Mouse (Mus musculus) cortical plate, adult 2 months (tissue): ENCODE data around the gene Olfr522. TPM values are rescaled to one million over a fixed set of nuclear protein-coding genes. Genes with fewer than 3 reads are reported as not detected.
A peak's percentile ranks its signal among the peaks of the same experiment; 100 is the strongest.
"Not testable (repeated sequence)": the region's sequence is repeated elsewhere in the genome, so short reads cannot be mapped to it uniquely, and the experiment has no call there.

Source experiments
- H3K27ac ChIP-seq: fragments of 200-500 bp; 2 replicates; pipeline ENCODE4 v1.5.1; 2012; ENCODE audit warnings: low read length, control low read depth, inconsistent platforms; ENCODE audit not compliant: insufficient read depth
- H3K4me1 ChIP-seq: fragments of 200-500 bp; 2 replicates; pipeline ENCODE4 v1.6.1; 2011; ENCODE audit warnings: low read length; ENCODE audit not compliant: control insufficient read depth, insufficient read depth
- H3K4me3 ChIP-seq: fragments of 200-500 bp; 2 replicates; pipeline ENCODE4 v1.5.1; 2011; ENCODE audit warnings: mild to moderate bottlenecking, low read length, control low read depth; ENCODE audit not compliant: insufficient read depth
- CTCF ChIP-seq: fragments of 200-500 bp; IDR thresholded peaks from 2 replicates; pipeline ENCODE4 v1.5.1; 2011; ENCODE audit warnings: mild to moderate bottlenecking, control low read depth, low read length; ENCODE audit not compliant: insufficient read depth; ENCODE audit errors: extremely low read depth
- POLR2A ChIP-seq: fragments of 200-500 bp; IDR thresholded peaks from 2 replicates; pipeline ENCODE4 v1.6.1; 2011; ENCODE audit warnings: mild to moderate bottlenecking, low read length, control low read depth; ENCODE audit not compliant: insufficient read depth; ENCODE audit errors: extremely low read depth
- polyA plus RNA-seq: library from polyadenylated mRNA; depleted of rRNA; stranded (reverse); fragments of >200 nt; gene quantifications from 2 replicates; pipeline ENCODE4 v1.2.3, GENCODE M21; 2012

Gene Olfr522
- polyA plus RNA-seq, 1 experiment = not detected

DNA sequence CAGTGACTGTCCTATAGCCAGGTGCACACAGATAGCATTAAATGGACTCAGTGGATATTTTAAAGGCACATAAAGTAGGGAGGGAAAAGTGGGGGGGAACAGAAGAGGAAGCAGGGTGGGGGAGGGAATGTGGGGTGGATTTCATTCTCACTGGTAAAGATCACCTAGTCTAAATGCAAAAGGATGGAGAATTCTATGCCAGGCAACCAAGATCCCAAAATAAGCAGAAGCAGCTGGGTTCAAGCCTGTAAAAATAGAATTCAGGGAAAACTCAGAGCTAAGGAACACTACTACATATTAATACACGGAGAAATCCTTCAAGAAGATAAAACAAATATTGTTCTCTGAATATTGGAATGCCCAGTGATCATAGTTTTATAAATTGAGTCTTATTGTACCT, 3.4 kb upstream of the Olfr522 start:
- Histone ChIP-seq H3K27ac (0 out of 2 replicates have a peak overlapping the region, but pooled peaks have one; percentile 29), H3K4me3 (no peak overlapping the region), H3K4me1 (peaks cover 3% of the 10 kb centered on the region; the same call in 1 of the 2 replicates)
- TF ChIP-seq CTCF (no peak), POLR2A (no peak)

DNA sequence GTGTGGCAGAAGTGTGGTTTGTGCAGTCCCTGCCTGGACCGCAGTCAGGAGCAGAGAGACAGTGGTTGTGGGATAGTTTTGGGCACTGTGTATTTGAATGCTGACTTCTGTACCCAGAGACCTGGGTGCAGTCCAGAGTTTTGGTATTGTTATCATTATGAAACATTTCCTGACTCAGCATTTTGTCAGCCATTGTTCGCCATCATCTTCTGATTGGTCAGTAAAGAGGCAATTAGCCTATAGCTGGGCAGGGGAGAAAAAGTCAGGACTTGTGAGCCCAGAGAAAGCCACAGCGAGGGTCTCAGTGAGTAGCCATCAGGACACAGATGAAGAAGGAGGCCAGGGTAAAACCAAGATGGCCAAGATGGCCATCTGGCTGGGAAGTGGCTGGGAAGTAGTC, 4.2 kb downstream of the Olfr522 start:
- no peak overlapping the region for H3K4me3 ChIP-seq
- TF ChIP-seq POLR2A (no peak), CTCF (no peak)

DNA sequence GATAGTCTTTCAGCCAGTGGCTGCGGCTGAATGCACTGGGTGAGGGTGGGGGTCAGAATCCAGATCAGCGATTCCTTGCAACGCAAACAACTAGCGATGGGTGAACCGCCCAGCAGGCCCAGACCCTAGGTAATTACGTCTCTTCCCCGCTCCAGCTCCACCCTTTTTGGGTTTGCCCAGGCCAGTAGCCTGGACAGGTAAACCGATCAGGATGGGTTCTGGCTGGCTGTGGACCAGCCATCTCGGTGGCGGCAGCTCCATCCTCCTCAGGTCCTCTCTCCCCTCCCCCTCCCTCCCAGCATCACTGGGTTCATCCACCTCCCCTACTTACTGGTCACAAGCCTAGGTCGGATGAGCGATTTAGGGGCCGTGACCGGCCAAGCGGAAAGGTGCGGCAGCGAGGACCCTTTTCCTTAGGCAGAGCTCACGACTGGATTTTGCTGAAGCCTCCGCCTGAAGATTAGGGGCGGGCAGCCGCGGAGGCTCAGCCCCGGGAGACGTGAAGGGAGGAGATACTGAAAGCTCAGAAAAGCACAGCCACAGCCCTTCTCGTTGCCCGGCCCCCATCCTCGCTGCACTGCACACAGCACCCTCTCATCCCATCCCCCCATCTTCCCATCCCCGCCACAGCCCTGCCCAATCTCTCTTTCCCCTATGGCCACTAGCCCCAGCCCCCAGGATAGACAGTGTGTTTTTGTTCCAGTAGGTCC, 10.2 kb downstream of the Olfr522 start, which contains the start of gene Sprn:
Gene Sprn (minus strand): TSS at position 660 of the 710 bp plus-strand sequence.
- TF ChIP-seq CTCF = no peak
- TF ChIP-seq POLR2A = peak; percentile 87
- Histone ChIP-seq H3K27ac (peak within 1 kb of the TSS; percentile 89), H3K4me3 (peak within 1 kb of the TSS; percentile 82)

More for the DNA sequence above, 4.2 kb downstream of the Olfr522 start:
- Histone ChIP-seq H3K4me1 (no peaks in the 10 kb centered on the region), H3K27ac (no peak overlapping the region)

DNA sequence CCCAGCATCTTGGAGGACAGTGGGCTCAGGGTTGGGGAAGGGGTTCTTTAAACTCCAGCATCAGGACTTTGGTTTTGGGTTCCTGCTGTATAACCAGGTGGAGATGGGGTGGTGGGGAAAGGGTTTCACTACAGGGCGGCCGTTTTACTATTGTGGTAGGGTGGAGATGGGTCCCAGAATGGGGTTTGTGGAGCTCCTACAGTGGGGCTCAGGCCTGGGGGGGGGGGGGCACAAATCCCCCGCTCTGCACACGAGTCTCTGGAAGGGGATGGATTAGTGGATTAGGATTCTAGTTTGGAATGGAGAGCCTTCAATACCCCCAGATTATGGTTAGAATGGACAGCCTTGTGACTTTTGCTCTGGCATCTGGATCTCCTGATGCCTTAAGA, 10.7 kb downstream of the Olfr522 start:
- Histone ChIP-seq H3K4me3 (peak overlapping the region; percentile 82), H3K27ac (peak overlapping the region; percentile 33), H3K4me1 (peaks cover 3% of the 10 kb centered on the region)
- TF ChIP-seq POLR2A (no peak), CTCF (no peak)

More for the DNA sequence above, 10.2 kb downstream of the Olfr522 start, which contains the start of gene Sprn:
- H3K4me1 ChIP-seq = peaks cover 3% of the 10 kb centered on the region

DNA sequence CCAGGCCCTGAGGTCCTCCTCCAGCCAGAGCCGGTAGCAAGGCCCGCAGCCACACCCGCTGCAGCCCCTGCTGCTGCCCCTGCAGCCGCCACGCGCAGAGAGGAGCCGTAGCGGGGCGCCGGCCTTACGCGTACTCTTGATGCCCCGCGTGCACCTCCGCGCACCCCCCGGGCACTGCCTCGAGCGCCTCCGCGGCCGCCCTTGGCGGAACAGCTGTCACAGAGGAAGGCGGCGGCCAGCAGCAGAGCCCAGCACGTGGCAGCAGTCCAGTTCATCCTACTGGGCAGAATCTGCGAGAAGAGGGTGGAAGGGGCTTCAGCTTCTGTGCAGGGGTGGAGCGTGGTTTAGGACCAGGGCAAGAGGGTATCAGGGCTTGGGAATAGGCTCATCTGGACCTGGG, 11.2 kb downstream of the Olfr522 start:
- no peak for TF ChIP-seq CTCF
- TF ChIP-seq POLR2A = peak; percentile 11; the same call in 1 of the 2 replicates
- peaks cover 3% of the 10 kb centered on the region for H3K4me1 ChIP-seq

DNA sequence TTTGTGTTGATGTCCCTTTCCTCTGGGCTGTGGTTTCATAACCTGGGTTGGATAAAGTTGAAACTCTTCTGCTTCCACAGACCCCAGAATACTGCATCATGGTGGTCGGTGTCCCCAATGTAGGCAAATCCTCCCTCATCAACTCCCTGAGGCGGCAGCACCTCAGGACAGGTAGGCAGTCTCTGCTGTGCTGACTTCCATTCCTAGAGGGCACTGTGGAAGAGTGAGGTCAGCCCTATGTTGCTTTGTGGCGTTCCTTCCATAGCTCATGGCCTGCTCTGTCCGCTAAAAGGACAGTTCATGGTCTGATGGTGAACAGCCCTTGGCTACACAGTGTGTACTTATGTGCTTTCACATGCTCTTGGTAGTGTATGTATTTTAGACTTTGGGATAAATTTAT, 20.0 kb downstream of the Olfr522 start:
- TF ChIP-seq POLR2A (no peak), CTCF (no peak)
- no peak overlapping the region for H3K4me3 ChIP-seq
- H3K4me1 ChIP-seq = no peaks in the 10 kb centered on the region
- no peak overlapping the region for H3K27ac ChIP-seq

More for the DNA sequence above, 11.2 kb downstream of the Olfr522 start:
- peak overlapping the region; percentile 14 for H3K27ac ChIP-seq
- H3K4me3 ChIP-seq = peak overlapping the region; percentile 82

DNA sequence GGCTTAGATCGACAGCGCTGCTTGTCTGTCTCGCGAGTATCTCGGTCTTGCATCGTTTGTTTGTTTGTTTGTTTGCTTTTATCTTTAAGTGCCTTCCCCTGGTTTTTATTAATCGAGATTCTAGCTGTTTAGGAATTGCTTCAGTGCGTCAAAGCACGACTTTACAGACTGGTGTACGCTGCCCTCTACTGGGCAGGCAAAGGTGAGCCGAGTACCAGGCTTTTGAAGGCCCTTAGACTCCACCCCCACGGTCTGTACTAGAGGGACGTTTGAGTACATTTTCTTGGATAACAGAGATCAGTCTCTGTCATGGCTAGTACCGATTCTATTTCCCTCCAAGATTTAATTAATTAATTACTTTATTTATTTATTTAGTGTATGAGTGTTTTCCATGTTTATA, 23.2 kb downstream of the Olfr522 start:
- H3K4me3 ChIP-seq = no peak overlapping the region
- TF ChIP-seq CTCF = peak; percentile 73
- TF ChIP-seq POLR2A = no peak
- peaks cover 2% of the 10 kb centered on the region; the same call in 1 of the 2 replicates for H3K4me1 ChIP-seq
- no peak overlapping the region for H3K27ac ChIP-seq

DNA sequence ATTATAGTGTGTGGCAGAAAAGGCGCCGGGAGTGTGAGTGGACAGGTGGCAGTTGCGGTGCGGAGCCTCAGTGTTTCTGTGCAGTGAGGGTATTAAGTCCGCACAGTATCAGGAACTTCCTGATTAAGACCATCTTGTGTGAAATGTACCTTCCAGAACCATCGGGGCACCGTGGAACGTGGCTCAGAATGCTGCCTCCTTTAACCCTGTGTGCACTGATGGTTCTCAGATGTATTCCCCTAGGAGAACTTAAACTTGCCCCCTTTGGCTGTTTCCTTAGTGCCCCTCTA, 26.6 kb downstream of the Olfr522 start:
- H3K4me3 ChIP-seq = peak overlapping the region; percentile 60
- no peak overlapping the region for H3K27ac ChIP-seq
- TF ChIP-seq CTCF (no peak), POLR2A (no peak)
- peaks cover 2% of the 10 kb centered on the region; the same call in 1 of the 2 replicates for H3K4me1 ChIP-seq

DNA sequence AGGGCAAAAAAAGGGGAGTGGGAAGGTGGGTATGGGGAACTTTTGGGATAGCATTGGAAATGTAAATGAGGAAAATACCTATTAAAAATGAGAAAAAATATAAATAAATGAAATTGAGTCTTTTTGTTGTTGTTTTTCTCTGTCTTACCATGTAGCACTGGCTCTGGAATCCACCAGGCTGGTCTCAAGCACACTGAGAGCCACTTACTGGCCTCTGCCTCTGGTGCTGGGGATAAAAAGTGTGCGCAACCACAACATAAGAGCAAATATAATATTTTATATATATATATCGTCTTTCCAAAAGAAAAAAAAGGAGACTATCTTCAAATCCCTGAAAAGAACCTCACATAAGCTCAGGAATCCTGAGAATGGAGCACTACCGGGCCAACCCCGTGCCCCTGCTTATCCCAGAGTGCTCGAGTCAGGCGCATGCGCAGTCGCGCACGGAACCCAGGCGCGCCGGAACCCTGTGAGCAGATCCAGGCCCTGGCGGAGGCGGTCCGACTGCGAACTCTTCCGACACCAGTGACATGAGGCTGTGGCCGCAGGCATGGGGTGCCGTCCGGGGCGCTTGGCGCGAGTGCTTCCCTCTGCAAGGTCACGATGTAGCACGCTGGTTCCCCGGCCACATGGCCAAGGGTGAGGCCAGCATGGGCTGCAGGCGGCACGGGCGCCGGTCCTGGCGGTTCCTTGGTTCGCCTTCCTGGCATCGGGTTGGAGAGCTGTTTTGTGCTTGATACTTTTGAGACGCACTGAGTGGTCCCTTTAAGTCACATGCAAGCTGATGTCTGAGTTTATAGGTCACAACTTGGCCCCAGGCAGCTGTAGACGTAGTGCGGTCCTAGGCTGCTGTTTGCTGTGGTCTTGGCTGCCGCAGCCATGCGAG, 27.2 kb downstream of the Olfr522 start, which contains the start of gene Mtg1:
Gene Mtg1 (plus strand): TSS at position 430 of the 886 bp plus-strand sequence.
- H3K27ac ChIP-seq = no peak within 1 kb of the TSS; the same call in 1 of the 2 replicates
- H3K4me1 ChIP-seq = peaks cover 2% of the 10 kb centered on the region; the same call in 1 of the 2 replicates
- peak; percentile 64 for TF ChIP-seq POLR2A
- TF ChIP-seq CTCF = no peak
- H3K4me3 ChIP-seq = peak within 1 kb of the TSS; percentile 60

DNA sequence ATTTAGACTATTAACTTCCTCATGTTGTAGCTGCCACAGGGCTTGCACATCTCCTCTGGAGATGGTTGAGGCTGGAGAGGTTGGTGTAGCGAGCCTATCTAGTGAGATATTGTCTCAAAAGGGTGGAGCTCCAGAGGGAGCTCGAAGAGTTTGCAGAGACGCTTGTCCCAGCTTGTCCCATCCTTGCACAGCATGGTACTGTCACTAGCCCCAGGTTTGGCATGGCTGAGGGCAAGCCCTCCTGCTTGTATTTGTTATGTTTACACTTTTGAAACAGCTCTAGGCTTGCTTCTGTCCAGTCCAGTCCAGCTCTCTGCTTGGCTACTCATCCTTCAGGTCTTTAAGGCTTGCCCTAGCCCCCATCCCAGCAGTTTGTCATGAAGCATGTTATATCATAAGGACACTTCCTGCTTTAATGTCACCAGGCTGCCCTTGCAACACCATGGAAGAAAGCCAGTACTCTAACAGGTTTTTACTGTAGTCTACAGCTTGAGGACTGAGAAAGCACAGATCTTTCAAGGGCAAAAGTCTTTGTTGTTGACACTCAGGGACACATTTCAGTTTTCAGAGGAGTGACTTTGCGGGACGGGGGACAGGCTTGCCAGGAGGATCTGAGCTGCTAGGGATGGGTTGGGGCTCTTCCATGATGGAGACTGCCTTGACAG, 29.3 kb downstream of the Olfr522 start:
- Histone ChIP-seq H3K4me3 (no peak overlapping the region), H3K4me1 (peaks cover 2% of the 10 kb centered on the region; the same call in 1 of the 2 replicates), H3K27ac (no peak overlapping the region)
- TF ChIP-seq CTCF = no peak
- no peak for TF ChIP-seq POLR2A

DNA sequence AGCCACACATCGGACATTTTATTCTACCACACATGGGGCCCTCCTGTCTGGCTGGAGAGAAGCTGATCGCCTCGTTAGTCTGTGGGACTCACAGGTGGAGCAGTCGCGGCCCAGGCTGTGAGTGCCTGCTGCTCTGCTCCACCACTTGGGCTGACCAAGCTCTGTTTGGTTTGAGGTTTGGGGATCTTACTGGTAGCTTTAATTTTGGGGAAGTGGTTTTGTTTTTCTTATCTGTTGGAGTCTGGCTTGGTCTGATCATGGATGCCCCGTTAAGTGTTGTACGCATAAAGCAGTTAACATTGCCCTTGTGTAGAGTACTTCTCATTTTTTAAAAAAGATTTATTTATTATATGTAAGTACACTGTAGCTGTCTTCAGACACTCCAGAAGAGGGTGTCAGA, 30.5 kb downstream of the Olfr522 start:
- H3K27ac ChIP-seq, H3K4me1 ChIP-seq, H3K4me3 ChIP-seq: not testable (repeated sequence)

DNA sequence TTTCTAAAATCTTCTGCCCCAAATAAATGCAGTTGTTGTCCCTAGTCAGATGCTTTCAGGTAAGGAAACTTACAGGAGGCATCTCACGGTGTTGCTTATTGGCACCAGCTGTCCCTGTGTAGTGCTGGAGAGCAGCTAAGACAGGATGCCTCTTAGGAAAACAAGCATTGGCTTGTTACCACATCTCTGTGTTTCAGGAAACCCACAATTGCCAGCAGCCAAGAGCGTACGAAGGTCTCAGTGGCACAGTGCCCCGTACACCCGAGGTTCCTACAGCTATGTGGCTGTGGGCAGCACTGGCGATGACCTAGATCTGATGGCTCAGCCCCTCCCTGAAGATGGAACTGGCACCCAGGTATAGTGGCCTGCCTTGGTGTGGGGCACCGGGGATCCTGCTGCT, 32.4 kb downstream of the Olfr522 start:
- not testable (repeated sequence) for H3K4me3 ChIP-seq, H3K4me1 ChIP-seq, H3K27ac ChIP-seq
